Mouse (Mus musculus): ENCODE data around the gene Elfn1.
A peak's percentile ranks its signal among the peaks of the same experiment; 100 is the strongest.

The Elfn1 gene

DNA sequence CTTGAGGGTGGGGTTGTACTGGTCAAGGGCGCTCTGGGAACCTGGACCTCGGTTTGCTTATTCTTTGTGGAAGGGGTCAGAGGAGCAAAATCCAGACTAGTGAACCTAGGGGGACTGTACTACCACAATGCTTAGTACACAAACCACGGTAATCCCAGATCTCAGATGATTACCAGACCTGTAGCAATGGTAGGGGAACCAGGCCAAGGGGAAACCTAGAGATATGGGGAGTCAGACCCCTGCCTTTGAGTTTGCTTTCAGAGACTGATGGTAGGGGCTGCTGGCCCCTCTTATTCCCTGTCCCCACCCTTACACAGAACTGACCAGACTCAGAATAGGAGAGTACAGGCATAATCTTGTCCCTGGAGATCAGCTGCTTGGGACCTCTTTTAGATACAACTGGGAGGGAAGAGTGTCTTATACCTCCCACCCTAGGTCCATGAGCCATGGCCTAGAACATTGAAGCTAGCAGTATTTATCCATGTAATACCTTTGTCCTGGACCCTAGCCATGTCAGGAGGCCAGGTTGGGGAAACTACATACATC, 3.1 kb downstream of the Elfn1 start:
- DNase-seq (ENCODE audit: extremely low read depth, insufficient read length, low spot score), result no peak

DNA sequence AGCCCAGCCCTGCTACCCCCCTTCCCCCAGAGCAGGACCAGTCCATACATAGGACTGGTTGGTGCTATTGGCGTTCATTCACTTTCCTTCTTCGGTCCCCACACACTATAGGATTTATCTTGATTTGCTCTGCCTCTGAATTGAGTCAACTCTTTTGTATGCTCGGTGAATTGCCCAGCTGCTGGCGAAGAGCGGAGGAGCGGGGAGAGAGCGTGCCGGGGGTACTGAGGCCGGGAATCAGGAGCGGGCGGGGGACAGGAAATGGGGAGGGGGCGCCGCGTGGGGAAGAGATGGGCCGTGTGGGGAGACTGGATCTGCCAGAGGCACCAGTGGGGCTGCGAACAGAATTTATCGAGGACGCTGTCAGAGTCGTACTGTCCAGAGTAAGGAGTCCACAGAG, 3.8 kb downstream of the Elfn1 start:
- no peak for DNase-seq (ENCODE audit: extremely low read depth, insufficient read length, low spot score)

DNA sequence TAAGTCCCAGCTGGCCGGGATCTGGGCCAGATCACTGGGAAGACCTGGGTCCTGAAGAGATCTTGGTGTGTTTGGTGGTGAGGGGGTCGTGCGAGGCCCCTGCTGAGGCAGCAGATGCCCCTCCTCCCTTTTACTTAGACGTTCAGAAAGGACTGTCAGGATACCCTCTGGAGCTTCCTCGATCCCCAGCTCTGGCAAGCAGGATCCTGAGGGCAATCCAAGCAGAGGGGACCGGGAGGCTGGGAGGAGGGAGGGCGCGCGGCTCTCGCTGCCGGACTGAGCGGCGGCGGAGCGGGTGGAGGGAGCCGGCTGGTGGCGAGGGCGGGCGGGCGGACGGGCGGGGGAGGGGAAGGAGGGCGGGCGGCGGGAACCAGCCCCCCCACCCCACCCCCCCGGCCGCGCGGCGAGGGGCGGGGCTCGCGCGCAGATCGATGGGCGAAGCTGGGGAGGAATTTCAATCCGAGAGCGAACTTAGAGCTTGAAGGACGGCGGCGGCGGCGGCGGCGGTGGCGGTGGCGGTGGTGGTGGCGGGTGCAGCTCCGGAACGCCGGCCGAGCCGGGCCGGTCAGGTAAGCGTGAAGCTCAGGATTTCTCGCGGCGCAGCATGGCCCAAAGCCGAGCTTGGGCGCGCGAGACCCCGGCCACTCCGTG, 4.5 kb downstream of the Elfn1 start:
- no peak for DNase-seq (ENCODE audit: extremely low read depth, insufficient read length, low spot score)

DNA sequence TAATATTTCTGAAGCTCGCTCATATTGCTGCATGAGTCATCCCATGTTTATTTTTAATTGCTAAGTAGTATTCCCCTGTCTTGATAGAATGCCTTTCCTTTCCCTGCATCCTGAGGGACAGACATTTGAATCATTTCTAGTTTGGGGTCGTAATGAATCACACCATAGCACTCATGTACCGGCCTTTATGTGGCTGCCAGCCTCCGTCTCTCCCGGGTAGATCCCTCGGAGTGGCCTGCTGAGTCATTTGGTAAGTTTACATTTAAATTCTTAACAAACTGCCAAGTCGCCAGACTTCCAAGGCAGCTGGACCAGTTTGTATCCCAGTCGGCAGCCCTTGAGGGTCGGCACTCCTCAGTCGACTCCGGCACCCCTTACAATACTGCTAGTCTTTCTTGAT, 13.9 kb downstream of the Elfn1 start:
- peak; percentile 59 for DNase-seq (ENCODE audit: extremely low read depth, insufficient read length, low spot score)

DNA sequence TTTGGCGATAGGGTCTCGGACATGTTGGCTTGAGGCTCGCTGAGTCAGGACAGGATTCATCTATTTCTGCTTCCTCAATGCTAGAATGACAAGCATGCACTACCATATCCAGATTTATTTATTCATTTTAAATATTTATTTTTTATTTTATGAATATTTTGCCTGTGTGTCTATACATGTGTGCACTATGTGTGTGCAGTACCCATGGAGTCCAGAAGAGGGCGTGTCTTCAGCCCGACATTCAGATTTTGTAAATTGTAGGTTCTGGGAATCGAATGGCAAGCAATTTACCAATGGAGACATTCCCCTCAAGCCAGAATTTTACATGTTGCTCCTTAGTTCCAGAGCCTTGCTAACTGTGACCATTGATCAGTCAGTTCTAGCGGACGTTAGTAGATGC, 16.1 kb downstream of the Elfn1 start:
- DNase-seq (ENCODE audit: extremely low read depth, insufficient read length, low spot score), result no peak

DNA sequence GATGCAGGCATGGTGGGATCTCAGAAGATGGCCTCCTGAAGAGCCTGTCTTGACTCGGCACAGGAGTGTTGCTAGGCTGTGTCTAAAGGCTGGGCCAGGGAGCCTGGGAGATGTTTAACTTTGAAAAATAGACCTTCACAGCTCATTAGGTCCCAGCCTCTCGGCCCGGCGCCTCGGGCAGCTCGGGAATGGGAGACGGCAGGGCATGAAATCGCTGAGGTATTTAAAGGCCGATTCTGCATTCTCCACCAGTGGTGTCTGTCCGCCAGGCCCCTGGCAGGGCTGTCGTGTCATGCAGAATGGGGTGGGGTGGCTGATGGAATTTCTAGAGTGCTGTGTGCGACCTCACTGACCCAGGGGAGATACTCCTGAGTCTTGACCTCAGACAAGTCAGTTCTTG, 22.4 kb downstream of the Elfn1 start:
- DNase-seq (ENCODE audit: extremely low read depth, insufficient read length, low spot score), result no peak

DNA sequence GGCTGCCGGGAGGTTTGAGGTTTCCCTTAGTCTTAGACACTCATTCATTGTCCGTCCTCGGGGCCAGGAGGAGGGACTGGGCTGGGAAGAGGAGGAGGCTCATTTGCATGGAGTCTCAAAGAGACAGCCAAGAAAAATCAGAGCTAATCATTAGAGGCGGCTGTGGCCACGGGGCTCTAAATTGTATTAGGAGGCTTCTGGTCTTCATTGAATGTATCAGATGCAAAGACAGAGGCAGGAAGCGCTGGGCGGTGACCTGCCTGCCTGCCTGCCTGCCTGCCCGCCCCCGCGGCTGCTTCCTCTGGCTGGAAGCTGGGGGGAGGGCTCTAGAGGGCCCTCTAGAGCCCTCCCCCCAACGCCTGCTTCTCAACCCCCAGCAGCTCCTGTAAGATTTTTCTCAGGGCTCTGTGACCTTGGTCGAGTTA, 23.2 kb downstream of the Elfn1 start:
- no peak for DNase-seq (ENCODE audit: extremely low read depth, insufficient read length, low spot score)

DNA sequence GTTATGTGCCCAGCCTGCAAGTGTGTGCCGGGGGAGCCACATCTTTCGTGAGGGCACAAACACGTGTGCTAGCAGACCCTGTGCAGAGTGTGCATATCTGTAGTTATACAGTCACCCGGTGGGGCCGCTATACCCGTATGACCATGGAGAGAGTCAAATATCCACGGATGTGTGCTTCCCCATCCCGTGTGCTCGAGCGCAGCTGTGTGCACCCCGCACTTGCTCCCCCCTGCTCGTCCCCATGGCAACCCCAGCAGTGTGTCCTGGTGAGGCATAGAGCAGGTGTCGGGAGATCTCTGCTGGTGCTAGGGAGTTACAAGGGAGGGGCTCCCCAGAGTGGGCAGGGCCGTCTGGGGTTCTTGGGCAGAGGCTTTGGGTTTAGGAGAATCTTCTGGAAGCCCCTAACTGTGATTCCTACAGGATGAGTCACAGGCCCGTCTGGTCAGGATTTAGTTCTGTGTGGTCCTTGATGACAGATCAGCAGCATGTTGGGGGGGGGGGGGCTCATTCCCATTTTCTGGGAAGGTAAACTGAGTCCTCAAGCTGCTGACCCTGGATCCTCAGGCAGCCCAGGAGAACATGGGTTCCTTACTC, 24.3 kb downstream of the Elfn1 start:
- DNase-seq (ENCODE audit: extremely low read depth, insufficient read length, low spot score), result no peak

DNA sequence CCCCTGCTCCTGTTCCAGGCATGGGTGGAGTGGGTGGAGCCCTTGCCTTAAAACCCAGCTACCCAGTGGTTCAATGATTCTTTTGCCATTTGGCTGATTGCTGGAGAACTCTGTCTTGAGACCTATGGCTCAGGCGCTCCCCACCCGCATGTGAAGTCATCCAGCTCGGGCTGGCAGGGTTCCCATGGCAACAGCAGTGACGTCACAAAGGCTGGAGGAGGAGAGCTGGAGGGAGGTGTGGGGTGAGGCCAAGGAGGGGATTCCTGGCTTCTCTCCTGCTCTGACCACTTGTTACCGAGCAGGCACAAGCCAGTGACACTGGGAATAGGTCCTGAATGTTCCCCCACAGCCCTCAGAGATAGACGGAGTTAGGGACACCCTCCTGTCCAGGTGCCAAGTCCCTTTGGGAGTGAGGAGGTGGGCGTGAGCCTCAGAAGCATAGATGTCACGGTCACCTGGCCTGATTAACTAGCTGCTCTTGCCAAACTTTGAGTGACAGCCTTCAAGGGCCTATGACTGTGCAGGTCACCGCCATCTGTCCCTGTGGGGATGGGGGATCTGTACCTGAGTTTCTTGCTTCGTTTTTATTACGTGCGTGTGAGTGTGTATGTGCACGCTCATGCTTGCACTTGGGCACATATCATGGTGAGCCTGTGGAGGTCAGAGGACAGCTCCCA, 25.0 kb downstream of the Elfn1 start:
- DNase-seq (ENCODE audit: extremely low read depth, insufficient read length, low spot score), result peak; percentile 37

DNA sequence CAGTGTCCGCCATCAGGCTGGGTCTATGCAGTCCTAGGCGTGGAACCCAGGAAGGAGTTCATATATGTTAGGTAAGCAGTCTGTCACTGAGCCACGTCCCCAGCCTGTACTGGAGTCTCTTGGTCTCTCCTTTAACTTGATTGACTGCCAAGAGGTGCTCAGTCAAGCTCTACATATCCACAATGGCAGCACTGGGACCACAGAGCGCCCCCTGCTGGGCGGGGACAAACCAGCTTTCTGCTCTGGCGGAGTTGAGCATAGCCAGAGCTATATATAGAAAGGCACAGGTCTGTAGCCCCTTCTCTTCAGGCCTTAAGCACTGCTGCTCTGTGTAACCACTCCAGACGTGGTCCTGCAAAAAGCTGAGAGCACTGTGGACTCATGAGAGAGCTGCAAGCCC, 25.7 kb downstream of the Elfn1 start:
- DNase-seq (ENCODE audit: extremely low read depth, insufficient read length, low spot score), result no peak

DNA sequence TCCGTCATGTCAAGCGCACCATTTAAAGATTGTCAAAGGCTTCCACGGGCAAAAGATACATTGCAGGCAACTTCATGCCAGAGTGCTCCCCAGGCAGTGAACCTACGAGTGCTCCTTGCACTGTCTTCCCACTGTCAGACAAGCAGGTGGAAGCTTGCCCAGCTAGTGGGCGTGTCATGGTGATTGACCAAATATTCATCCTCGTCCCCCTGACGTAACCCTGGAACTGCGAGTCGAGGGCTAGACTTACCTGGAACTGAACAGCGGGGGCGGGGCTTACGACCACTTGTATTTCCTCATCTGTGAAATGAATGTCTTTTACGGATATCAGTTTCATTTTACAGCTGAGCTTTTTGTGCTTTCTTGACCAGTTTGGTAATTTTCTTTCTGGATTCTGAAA, 28.7 kb downstream of the Elfn1 start:
- DNase-seq (ENCODE audit: extremely low read depth, insufficient read length, low spot score), result no peak

DNA sequence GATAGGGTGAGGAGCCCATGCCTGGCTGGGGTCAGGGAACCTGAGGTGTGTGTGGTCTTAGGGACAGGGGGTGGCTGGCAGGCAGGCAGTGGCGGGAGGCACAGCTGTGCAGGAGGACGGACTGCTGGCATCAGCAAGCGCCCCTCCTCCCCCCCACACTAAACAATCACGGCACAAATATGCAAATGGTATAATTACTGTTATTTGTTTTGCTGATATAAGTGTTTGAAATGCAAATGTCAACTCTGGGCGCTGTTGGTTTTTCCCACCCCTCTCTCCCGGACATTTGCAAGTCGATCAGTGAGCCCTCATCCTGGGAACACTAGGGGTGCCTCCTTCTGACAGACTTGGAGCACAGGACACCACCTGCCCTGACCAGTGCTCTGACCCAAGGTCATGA, 37.0 kb downstream of the Elfn1 start:
- DNase-seq (ENCODE audit: extremely low read depth, insufficient read length, low spot score), result no peak

DNA sequence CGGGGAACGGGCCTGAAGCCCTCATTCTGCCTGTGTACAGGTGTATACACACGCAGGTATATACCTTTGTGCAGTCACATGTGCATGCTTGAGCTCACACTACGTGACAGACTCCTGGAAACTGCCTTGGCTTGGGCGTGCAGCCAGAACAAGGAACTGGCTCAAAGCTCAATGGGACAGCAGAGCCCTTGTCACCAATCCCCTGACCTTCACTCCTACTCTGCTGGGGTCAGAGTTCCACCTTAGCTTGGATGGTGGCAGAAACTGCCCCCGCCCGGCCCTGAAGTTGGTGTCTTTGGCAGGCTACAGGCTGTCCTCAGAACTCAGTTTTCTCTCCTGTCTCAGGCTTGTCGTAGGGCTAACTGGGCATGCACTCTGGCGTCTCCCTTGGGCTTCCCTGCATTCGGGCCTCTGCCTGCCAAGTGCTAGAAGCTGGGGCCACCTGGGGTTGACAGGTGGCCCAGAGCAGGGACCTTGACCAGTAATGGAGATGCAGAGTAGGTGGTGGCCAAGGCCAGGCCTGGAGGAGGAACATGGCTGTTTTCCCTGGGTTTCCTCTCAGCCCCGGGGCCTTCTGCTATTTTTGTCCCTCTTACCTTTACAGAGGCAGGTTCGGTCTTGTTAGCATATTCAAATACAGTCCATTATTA, 38.1 kb downstream of the Elfn1 start:
- DNase-seq (ENCODE audit: extremely low read depth, insufficient read length, low spot score), result no peak

DNA sequence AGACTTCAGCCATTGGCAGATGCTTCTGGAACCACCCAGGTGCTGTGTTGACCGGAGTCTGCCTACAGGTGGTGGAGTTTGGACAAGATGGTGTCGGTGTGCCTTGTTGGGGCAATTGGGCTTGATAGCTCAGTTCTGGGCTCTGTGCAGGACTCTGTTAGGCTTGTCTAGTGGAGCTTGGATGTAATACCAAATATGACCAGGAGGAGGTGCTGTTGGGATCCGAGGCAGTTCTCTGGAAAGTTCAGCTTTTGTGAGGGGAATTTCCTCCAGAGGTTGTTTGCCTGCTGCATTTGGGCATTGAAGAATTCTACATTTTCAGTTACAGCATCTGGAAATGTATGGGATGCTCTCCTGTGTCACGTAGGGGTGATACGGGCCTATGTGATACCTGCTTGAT, 39.7 kb downstream of the Elfn1 start:
- no peak for DNase-seq (ENCODE audit: extremely low read depth, insufficient read length, low spot score)

DNA sequence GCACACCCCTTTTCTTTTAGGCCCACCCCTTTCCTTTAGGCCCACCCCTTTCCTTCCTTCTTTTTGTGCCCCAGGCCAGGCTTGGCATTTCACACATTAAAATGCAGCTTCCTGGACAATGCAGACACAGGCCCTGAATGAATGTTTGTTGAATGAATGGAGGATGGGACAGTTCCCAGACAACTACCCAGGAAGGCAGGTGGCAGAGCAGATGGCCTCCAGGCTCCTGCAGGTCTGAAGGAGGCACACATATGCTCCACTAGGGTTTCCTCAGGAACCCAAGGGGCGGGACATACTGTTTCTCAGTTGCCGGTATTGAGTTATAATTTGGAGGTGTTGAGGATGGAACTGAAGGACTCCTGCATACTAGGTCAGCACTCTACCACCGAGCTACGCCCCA, 40.8 kb downstream of the Elfn1 start:
- no peak for DNase-seq (ENCODE audit: extremely low read depth, insufficient read length, low spot score)

DNA sequence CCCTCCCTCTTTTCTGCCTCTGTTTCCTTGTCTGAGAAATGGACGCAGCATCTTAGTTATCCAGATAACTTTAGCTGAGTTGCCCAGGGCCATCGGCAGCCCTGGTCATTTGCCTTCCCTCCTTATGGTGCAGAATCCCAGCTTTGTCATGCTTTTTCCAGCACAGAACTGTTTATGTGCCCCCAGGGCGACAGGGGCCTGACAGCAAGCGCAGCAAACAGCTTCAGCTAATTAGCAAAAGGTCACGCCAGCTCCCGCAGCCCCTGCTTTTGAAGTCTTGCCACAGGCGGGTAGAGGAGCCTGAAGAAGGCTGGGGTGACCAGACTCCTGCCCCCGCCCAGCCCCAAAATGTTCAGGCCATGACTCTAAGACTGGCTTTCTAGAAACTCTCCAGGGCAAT, 41.6 kb downstream of the Elfn1 start:
- DNase-seq (ENCODE audit: extremely low read depth, insufficient read length, low spot score), result no peak

DNA sequence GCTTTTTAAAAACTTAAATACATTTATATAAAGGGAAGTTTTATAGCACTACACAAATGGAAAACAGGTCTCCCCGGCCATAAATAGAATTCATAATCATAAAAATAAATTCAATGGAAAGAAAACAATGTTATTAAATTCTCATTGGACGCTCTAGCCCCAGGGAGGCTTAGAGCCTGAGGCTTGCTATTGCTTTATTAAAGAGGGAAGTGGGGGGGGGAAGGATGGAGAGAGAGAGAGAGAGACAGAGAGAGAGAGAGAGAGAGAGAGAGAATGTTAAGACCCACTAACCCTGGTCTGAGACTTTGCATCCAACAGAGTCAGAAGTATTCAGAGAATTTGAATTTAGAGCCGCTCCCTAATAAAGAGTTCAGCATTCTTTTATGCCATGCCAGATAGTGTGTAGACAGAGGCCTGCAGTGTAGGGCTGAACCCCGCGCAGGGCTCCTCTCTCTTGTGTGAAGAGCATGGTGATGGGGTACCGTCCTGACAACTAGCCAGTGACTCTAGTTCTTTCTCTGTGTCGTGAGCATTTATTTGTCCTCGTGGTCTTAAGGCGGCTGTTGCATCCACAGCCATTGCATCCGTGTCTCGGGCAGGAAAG, 42.3 kb downstream of the Elfn1 start:
- DNase-seq (ENCODE audit: extremely low read depth, insufficient read length, low spot score), result no peak

DNA sequence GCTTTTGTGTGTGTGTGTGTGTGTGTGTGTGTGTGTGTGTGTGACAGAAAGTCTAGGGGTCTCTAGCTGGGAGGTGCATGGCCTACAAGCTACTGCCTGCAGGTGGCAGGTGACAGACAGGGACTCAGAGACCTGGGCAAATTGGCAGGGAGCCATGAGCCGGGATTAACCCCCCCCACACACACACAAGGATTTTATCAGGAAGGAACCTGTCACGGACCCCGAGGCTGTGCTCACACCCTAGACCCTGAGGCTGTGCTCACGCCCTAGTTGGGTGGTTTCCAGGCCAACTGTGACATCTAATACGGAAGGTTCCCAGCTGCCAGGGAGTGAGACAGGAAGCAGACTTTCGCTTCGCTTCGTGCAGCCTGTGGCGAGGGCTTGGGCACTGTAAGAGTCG, 49.1 kb downstream of the Elfn1 start:
- DNase-seq (ENCODE audit: extremely low read depth, insufficient read length, low spot score), result no peak

DNA sequence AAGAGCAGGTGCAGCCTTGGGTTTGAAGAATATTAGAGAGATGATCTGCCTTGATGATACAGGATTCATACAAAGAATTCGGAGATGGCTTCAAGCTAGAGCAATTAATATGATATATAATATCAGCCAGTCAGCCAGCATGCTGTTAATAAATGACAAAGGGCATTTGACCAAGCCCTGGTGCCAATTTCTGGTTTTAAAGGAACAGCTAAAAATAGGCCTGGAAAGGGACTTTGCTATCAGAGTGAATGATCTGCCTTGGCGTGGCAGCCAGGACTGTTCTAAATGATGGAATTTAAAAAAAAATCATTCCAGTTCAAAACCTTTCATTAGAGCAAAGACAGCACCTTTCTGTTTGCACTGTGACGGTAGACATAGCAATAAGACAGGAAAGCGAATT, 52.0 kb downstream of the Elfn1 start:
- DNase-seq (ENCODE audit: extremely low read depth, insufficient read length, low spot score), result no peak

DNA sequence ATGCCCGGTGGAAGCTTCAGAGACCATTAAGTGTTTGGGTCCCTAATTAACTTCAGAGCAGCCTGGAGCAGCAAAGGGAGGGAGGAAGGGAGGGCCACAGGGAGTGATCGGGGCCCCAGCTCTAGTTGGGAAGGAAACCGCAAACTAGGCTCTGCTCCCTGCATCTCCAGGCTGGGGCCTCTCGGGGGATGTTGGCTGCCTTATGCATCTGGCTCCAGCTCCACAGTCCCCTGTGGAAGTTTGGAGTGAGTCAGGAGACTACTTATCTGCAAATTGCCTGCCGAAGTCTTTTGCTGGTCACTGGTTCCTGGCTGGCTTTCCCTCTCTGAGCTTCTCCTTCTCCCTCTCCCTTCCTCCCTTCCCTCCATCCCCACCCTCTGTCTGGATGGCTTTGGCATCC, 56.6 kb downstream of the Elfn1 start:
- no peak for DNase-seq (ENCODE audit: extremely low read depth, insufficient read length, low spot score)

DNA sequence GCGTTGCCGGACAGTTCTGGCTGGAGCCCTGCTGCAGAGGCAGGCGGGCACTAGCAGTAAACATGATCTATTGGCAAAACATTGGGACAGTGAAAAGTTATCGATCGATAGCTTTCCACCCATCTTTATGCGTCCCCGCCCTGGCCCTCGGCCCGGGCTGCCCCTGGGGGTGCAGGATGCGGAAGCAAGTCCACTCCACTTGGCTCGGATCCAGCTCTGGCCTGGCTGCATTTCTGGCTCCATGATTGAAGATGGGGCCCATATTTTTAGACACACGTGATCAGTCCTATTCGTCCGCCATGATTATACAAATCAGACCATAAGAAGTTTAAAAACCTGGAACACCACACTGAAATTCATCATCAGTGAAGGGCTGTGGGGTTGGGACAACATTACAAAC, 57.9 kb downstream of the Elfn1 start:
- DNase-seq (ENCODE audit: extremely low read depth, insufficient read length, low spot score), result no peak

Measured in 3134 (cell line).